ENCODE assay signal across 13 mouse cellular contexts in the genomic region with DNA sequence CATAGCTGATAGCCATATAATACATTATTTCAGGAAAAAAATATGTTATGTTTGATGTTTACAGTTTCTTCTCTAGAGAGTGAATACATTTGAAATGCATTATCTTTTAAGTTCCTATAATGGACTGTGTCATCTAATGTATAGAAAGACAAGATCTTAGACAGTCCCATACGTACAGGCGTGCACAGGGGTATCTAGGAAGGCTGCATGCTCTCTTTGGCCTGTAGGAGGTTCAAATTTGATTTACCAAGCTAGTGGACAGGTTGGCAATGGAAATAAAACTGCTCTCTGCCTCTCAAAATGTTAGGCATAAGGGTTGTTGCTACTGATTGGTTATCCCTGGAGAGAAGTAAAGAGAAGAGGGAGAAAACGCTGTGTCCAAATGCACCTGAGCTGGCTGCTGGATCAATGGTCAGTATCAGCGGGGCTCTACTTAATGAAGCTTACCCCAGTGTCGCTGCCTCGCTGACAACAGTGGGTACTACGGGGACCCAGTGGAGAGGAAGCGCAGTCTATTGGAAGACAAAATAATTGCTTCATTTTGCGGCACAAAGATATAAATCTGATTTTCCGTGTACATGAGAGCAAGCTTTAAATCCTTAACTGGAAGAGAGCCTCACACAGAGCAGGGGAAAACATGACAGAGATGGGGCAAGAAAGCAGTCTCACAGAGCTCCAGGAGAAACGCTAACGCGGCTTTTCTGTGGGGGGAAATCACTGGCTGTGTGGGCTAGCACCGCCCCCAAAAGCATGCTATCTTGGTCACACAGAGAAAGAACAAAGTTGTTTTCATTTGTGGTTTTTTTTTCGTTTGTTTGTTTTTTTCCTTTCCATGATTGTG.
DNase-seq lines count a peak whose midpoint lies in the region; ATAC-seq lines count a peak whose summit lies in the region.
"Had no signal": no experiment of that assay in that cellular context is flagged by ENCODE, and none has a peak within 500 bp of the region (broad histone marks: within the 10 kb centered on the region; RNA-seq: fewer than 3 reads in every experiment).

No protein-coding gene starts in this region.

- intact Hi-C loops in gastrocnemius, postnatal 14 days (cut with DNase I; ENCODE audit: low total_unique reads): no loop called here

- peaks cover 7% of the 10 kb centered on the region; the same call in 1 of the 2 replicates for H3K4me1 ChIP-seq in forebrain, embryonic 12.5 days
- H3K4me1 ChIP-seq in forebrain, embryonic 11.5 days (replicated peaks; ENCODE audit: control insufficient read depth, insufficient read depth, low read length): no peaks in the 10 kb centered on the region
- H3K4me1 ChIP-seq in neural tube, embryonic 13.5 days (replicated peaks): 0 out of 2 replicates have a peak, but pooled peaks cover 9% of the 10 kb centered on the region
- 0 out of 2 replicates have a peak, but pooled peaks cover 8% of the 10 kb centered on the region for H3K4me1 ChIP-seq in midbrain, embryonic 12.5 days

- H3K9ac ChIP-seq in forebrain, embryonic 12.5 days: no peak overlapping the region
- no peak overlapping the region for H3K9ac ChIP-seq in forebrain, embryonic 11.5 days (ENCODE audit: low read length)
- no peak overlapping the region for H3K9ac ChIP-seq in neural tube, embryonic 13.5 days
- H3K9ac ChIP-seq in midbrain, embryonic 12.5 days (replicated peaks): 0 out of 2 replicates have a peak overlapping the region, but pooled peaks have one; percentile 24

- H3K36me3 ChIP-seq in forebrain, embryonic 12.5 days (replicated peaks): no peaks in the 10 kb centered on the region
- H3K36me3 ChIP-seq in forebrain, embryonic 11.5 days (ENCODE audit: control insufficient read depth, insufficient read depth, low read length): no peaks in the 10 kb centered on the region
- no peaks in the 10 kb centered on the region for H3K36me3 ChIP-seq in neural tube, embryonic 13.5 days
- H3K36me3 ChIP-seq in midbrain, embryonic 12.5 days: no peaks in the 10 kb centered on the region

- no peaks in the 10 kb centered on the region for H3K9me3 ChIP-seq in forebrain, embryonic 12.5 days
- H3K9me3 ChIP-seq in forebrain, embryonic 11.5 days (ENCODE audit: control insufficient read depth, low read length): no peaks in the 10 kb centered on the region
- H3K9me3 ChIP-seq in neural tube, embryonic 13.5 days: no peaks in the 10 kb centered on the region
- no peaks in the 10 kb centered on the region for H3K9me3 ChIP-seq in midbrain, embryonic 12.5 days

- H3K27ac ChIP-seq in forebrain, embryonic 12.5 days: no peak overlapping the region
- no peak overlapping the region for H3K27ac ChIP-seq in forebrain, embryonic 11.5 days (ENCODE audit: low read depth, low read length)
- no peak overlapping the region for H3K27ac ChIP-seq in neural tube, embryonic 13.5 days (replicated peaks)
- peak overlapping the region; percentile 63 for H3K27ac ChIP-seq in midbrain, embryonic 12.5 days (replicated peaks)

- DNase-seq in forebrain, embryonic 11.5 days (ENCODE audit: low spot score): no peak
- DNase-seq in neural tube, embryonic 10.5 days (ENCODE audit: extremely low spot score, low spot score): no peak
- no peak for DNase-seq in adrenal gland, adult (ENCODE audit: inconsistent age in 2 of 2, low spot score in 1 of 2)
- DNase-seq in adrenal gland, postnatal 10 days: no peak
- DNase-seq in gastrocnemius, postnatal 14 days: no peak
- DNase-seq: cerebellum, adult 18-20 months; heart, postnatal 36 days; kidney, adult 8-10 months; lung, postnatal 36 days had no signal

- WGBS in forebrain, embryonic 12.5 days: 61% methylated on average over 15 of the region's 15 CpGs
- 65% methylated on average over 15 of the region's 15 CpGs for WGBS in forebrain, embryonic 11.5 days
- 61% methylated on average over 15 of the region's 15 CpGs for WGBS in neural tube, embryonic 13.5 days
- 59% methylated on average over 15 of the region's 15 CpGs for WGBS in midbrain, embryonic 12.5 days

- peak overlapping the region; percentile 11; the same call in 1 of the 2 replicates for H3K4me2 ChIP-seq in forebrain, embryonic 12.5 days
- no peak overlapping the region for H3K4me2 ChIP-seq in forebrain, embryonic 11.5 days (ENCODE audit: low read depth, low read length, severe bottlenecking)
- peak overlapping the region; percentile 21 for H3K4me2 ChIP-seq in neural tube, embryonic 13.5 days
- H3K4me2 ChIP-seq in midbrain, embryonic 12.5 days (replicated peaks): no peak overlapping the region
- H3K4me2 ChIP-seq: liver, embryonic 11.5 days had no signal

- no peak overlapping the region for H3K4me3 ChIP-seq in forebrain, embryonic 12.5 days (replicated peaks)
- no peak overlapping the region for H3K4me3 ChIP-seq in forebrain, embryonic 11.5 days (ENCODE audit: low read depth, low read length)
- no peak overlapping the region for H3K4me3 ChIP-seq in neural tube, embryonic 13.5 days
- H3K4me3 ChIP-seq in midbrain, embryonic 12.5 days: no peak overlapping the region

- no peaks in the 10 kb centered on the region for H3K27me3 ChIP-seq in forebrain, embryonic 12.5 days
- no peaks in the 10 kb centered on the region for H3K27me3 ChIP-seq in forebrain, embryonic 11.5 days (ENCODE audit: control insufficient read depth, insufficient read depth, low read length)
- no peaks in the 10 kb centered on the region for H3K27me3 ChIP-seq in neural tube, embryonic 13.5 days
- no peaks in the 10 kb centered on the region for H3K27me3 ChIP-seq in midbrain, embryonic 12.5 days

- peak; percentile 58 for ATAC-seq in forebrain, embryonic 12.5 days (ENCODE audit: low FRiP score)
- ATAC-seq in forebrain, embryonic 11.5 days (replicated peaks; ENCODE audit: low FRiP score): no peak
- no peak for ATAC-seq in neural tube, embryonic 13.5 days (ENCODE audit: low read depth)
- ATAC-seq in midbrain, embryonic 12.5 days (ENCODE audit: low FRiP score, low read depth): no peak

Comparison
In these comparisons a context has a peak if more than half of its experiments do, and no peak if none do; other contexts are left out.
1. H3K4me2 ChIP-seq: peak in forebrain, embryonic 12.5 days (single experiment) and neural tube, embryonic 13.5 days (single experiment); none in forebrain, embryonic 11.5 days (single experiment) and midbrain, embryonic 12.5 days (single experiment).